Mouse (Mus musculus) retina, postnatal 1 day (tissue): Measurements from ENCODE around the gene Dusp3.

Experiments used
- DNase-seq: peaks from one replicate; pipeline ENCODE4 v3.0.0-alpha.2; 2012

Dusp3 gene

DNA sequence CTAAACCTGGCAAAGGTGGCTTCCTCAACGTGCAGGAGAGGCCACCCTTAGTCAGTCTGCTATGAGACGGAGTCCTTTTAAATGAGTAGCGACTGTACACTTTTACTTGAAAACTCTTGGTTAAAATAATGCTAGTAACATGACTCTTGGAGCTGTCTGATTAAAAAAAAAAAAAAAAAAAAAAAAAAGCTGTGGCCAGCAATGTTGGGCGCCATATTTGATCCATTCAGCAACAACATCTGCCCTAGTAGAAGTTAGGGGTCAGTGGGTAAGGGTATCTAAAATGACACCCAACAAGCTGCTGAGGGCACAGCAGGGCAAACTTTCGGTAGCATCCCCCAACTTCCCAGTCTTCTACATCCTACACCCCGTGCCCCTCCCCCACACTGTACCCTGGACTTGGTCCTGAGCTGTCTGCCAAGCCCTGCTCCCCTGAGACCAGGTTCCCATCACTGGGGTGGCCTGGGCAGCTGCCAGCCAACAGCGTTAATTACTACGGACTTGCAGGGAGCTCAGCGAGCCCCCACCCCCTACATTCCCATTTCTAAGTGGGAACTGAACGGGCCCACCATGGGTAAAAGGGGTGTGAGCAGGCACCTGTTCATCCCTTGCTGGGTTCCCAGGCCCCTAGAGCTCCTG is 59.7 kb downstream of the Dusp3 start:
- DNase-seq: no peak

DNA sequence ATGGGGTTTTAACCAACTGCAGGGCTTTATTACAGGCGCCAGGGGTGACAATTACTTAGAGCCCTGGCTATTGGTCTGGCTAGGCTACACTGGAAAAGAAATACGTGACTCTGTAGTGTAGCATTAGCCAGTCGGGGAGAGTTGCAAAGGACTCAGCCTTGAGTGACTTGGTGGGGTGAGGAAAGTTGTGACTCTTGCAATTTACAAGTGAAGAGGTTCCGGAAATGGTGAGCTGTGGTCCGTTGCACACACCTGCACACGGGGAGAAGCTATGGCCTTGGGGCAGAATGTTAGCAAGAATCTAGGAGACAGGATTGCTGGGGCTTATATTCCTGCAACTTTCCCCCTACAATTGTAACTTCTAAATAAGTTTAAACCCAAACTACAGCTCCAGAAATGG is 61.2 kb downstream of the Dusp3 start:
- no peak for DNase-seq

DNA sequence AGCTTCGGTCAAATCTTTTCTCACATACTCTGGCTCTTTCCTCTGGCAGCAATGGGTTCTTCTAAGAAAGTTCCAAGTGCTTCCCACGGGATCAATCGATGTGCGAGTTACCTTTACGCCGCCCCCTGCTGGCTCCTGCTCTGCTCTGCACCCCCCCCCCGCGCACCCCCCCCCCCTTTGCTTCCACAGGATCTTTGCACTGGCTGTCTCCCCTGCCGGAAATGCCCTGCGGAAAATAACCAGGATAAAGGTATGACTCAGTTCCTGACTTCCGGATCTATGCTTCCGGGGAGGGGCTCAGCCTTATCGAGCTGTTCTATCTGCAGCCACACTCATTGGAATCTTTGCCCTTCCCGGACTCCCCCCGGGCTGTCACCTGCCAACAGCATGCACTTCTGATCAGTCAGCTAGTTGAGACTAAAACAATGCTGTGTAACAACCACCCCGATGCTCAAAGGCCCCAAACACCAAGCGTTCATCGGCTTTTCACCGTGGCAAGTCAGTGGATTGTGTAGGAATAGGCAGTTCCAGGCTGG is 62.3 kb downstream of the Dusp3 start:
- DNase-seq: no peak

DNA sequence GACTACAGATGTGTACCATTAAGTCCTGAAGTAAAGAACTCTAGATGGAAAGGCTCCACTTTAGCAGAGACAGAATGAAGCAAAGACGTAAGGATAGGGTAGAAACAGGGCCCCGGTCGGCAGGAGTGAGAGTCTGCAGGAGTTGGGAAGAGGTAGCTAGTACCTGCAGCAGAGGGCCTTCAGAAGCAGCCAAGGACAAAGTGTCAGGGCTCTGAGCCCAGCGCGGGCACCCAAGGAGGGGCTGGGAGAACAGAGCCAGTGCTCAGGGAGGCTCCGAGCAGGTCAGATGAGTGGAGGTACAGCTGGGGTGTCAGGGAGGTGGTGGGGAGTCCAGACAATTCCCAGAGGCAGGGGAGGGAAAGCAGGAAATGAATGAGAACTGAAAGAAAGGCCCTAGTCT is 62.8 kb downstream of the Dusp3 start:
- no peak for DNase-seq

DNA sequence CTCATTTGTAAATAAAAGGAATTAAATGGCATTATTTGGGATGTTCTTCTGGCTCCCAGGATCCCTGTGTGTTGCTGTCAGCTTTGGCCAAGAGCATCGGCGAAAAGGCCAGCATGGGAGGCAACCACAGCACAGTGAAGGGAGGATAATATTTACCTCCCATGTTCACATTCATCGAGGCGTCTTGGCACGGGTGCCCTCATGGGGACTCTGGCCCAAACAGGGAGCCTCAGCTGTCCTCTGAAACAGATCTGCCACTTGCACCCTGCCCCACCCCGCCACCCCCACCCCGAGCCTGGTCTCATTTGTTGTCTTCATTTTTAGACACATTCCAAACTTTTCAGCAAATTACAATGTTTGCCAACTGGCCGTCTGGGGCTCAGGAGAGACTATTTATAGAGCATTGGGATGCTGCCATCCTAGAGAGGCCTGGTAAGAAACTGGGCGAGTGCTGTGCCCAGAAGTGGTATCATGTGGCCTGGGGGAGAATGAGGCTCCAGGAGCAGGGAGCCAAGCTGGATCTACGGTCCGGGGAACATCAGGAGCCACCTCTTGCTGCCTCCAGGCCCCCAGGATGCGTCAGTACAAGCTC is 65.4 kb downstream of the Dusp3 start:
- no peak for DNase-seq
